Mouse (Mus musculus) stomach, embryonic 14.5 days (tissue): ENCODE results near the gene Uprt. TPM values are rescaled to one million over a fixed set of nuclear protein-coding genes. Genes with fewer than 3 reads are reported as not detected.

ENCODE experiments used
- polyA plus RNA-seq: library from polyadenylated mRNA; unstranded; fragments of >200 nt; fragmentation: Nextera tagmentation; extraction: Ambion mirVana; gene quantifications from 2 replicates; pipeline ENCODE4 v1.2.1, GENCODE M21; 2014

Gene Uprt
- polyA plus RNA-seq, 1 experiment from 2014 or later = 3.4 TPM

Other genes starting within 250 kb of the Uprt start
- gene Abcb7, start 69.0 kb upstream of the Uprt start, polyA plus RNA-seq = 11.3 and 12.0 TPM in 2 replicates
- gene Zdhhc15, start 188.2 kb downstream of the Uprt start, polyA plus RNA-seq = 12.2 and 13.4 TPM in 2 replicates